Mouse (Mus musculus) left cerebral cortex, postnatal 10 days (tissue): ENCODE measurements around the gene Per1. TPM values are rescaled to one million over a fixed set of nuclear protein-coding genes. Genes with fewer than 3 reads are reported as not detected.
A peak's percentile ranks its signal among the peaks of the same experiment; 100 is the strongest.

Source experiments
- DNase-seq, 2 experiments: peaks; one replicate each; pipeline ENCODE4 v3.0.0; 2021 to 2022; ENCODE audit warnings: low spot score in 2 of 2, mixed read lengths in 1 of 2; ENCODE audit errors: extremely low spot score in 1 of 2
- intact Hi-C: fragments of 180-260 bp; cut with DNase I; formaldehyde crosslinking; loops from one replicate; pipeline ENCODE4 v1.15.1; 2025
- total RNA-seq, 2 experiments: library from RNA; stranded (reverse); gene quantifications; 2 replicates each; pipeline ENCODE4 v1.2.3; 2021

The Per1 gene
- 10 to 100 TPM; 71.2 to 83.9 TPM for total RNA-seq

GRCm38 (mm10) chr11:69094697-69095429 lies at the start of gene Per1:
Gene Per1 (plus strand): TSS chr11:69095217.
- peak; percentile 99 to 100 for DNase-seq
- intact Hi-C loops: loop anchor here (10.0 kb wide), 1 partner anchor 320 kb away; the partner anchor contains the start of gene Kdm6b

- intact Hi-C loops: no loop called here
- DNase-seq: peak; percentile 78 to 92
Measured at GRCm38 (mm10) chr11:69045531-69046394, 49.3 kb upstream of the Per1 start, which contains the start of gene Aurkb. Gene Aurkb (plus strand): TSS chr11:69045647.

- DNase-seq: no peak
- intact Hi-C loops: no loop called here
Measured at GRCm38 (mm10) chr11:69046395-69046774, 48.6 kb upstream of the Per1 start.

- no peak for DNase-seq
- intact Hi-C loops: no loop called here
Measured at GRCm38 (mm10) chr11:69047592-69047991, 47.4 kb upstream of the Per1 start.

- no peak for DNase-seq
- intact Hi-C loops: no loop called here
Measured at GRCm38 (mm10) chr11:69048151-69048550, 46.9 kb upstream of the Per1 start.

GRCm38 (mm10) chr11:69050748-69051147 lies 44.3 kb upstream of the Per1 start:
- no peak for DNase-seq
- intact Hi-C loops: no loop called here

GRCm38 (mm10) chr11:69051771-69052170 lies 43.2 kb upstream of the Per1 start:
- intact Hi-C loops: no loop called here
- DNase-seq: no peak

GRCm38 (mm10) chr11:69052824-69053421 lies 42.1 kb upstream of the Per1 start:
- intact Hi-C loops: no loop called here
- no peak for DNase-seq

- DNase-seq: no peak
- intact Hi-C loops: no loop called here
Measured at GRCm38 (mm10) chr11:69053848-69054247, 41.2 kb upstream of the Per1 start.

GRCm38 (mm10) chr11:69058265-69058664 lies 36.8 kb upstream of the Per1 start:
- intact Hi-C loops: no loop called here
- no peak for DNase-seq

GRCm38 (mm10) chr11:69058729-69059356 lies 36.2 kb upstream of the Per1 start:
- intact Hi-C loops: no loop called here

GRCm38 (mm10) chr11:69059357-69059974 lies 35.6 kb upstream of the Per1 start, which contains the start of gene Borcs6:
Gene Borcs6 (plus strand): TSS chr11:69059717.
- intact Hi-C loops: no loop called here
- DNase-seq: peak; percentile 97

More at GRCm38 (mm10) chr11:69058729-69059356, 36.2 kb upstream of the Per1 start:
- DNase-seq: no peak

- peak in 1 of 2 experiments; percentile 77 for DNase-seq
- intact Hi-C loops: no loop called here
Measured at GRCm38 (mm10) chr11:69059975-69060411, 35.0 kb upstream of the Per1 start.

GRCm38 (mm10) chr11:69060448-69061254 lies 34.4 kb upstream of the Per1 start:
- intact Hi-C loops: no loop called here
- peak in 1 of 2 experiments; percentile 57 for DNase-seq

GRCm38 (mm10) chr11:69061255-69061912 lies 33.6 kb upstream of the Per1 start:
- intact Hi-C loops: no loop called here
- peak in 1 of 2 experiments; percentile 28 for DNase-seq

- DNase-seq: peak in 1 of 2 experiments; percentile 70
- intact Hi-C loops: loop anchor here (2.0 kb wide), 1 partner anchor 21 kb away; no protein-coding TSS in a partner anchor
Measured at GRCm38 (mm10) chr11:69062194-69062760, 32.7 kb upstream of the Per1 start.
